Mouse (Mus musculus) activated CD4-positive, CD25-positive, alpha-beta regulatory T cell, adult 9 weeks (primary cell): ENCODE measurements around the gene Msl1. TPM values are rescaled to one million over a fixed set of nuclear protein-coding genes. Genes with fewer than 3 reads are reported as not detected.

Experiments used
- polyA plus RNA-seq: library from polyadenylated mRNA; unstranded; fragments of 100-300 nt; shearing (Covaris generic); gene quantifications from one replicate; pipeline ENCODE4 v1.2.1, GENCODE M21; 2017

The Msl1 gene
- 13.2 TPM for polyA plus RNA-seq

GRCm38 (mm10) chr11:98795015-98795713 is at the start of gene Msl1:
Gene Msl1 (plus strand): TSS chr11:98795516.

GRCm38 (mm10) chr11:98774582-98775347 is 20.6 kb upstream of the Msl1 start, which contains the start of gene Nr1d1:
Gene Nr1d1 (minus strand): TSS chr11:98775333.

GRCm38 (mm10) chr11:98804605-98805004 is 9.3 kb downstream of the Msl1 start, which contains the start of gene Casc3:
Gene Casc3 (plus strand): TSS chr11:98804905.

GRCm38 (mm10) chr11:98836651-98837141 is 41.4 kb downstream of the Msl1 start, which contains the start of gene Rapgefl1:
Gene Rapgefl1 (plus strand): TSS chr11:98836785.

Other genes with a start within 250 kb of the Msl1 start
- gene Ikzf3, start 249.5 kb upstream of the Msl1 start, polyA plus RNA-seq = 91.8 TPM
- gene Zpbp2, start 244.4 kb upstream of the Msl1 start, polyA plus RNA-seq = 5.0 TPM
- 76.1 TPM for gene Ormdl3, start 208.1 kb upstream of the Msl1 start, polyA plus RNA-seq
- gene Lrrc3c, start 197.2 kb upstream of the Msl1 start, polyA plus RNA-seq = not detected
- 4.8 TPM for gene Gm12355, start 169.9 kb upstream of the Msl1 start, polyA plus RNA-seq
- gene Gsdma3, start 169.2 kb upstream of the Msl1 start, polyA plus RNA-seq = not detected
- 0.31 TPM for gene Gsdma2, start 148.8 kb upstream of the Msl1 start, polyA plus RNA-seq
- not detected for gene Gsdma, start 131.2 kb upstream of the Msl1 start, polyA plus RNA-seq
- 96.4 TPM for gene Psmd3, start 113.0 kb upstream of the Msl1 start, polyA plus RNA-seq
- gene Csf3, start 94.3 kb upstream of the Msl1 start, polyA plus RNA-seq = not detected
- 71.9 TPM for gene Med24, start 66.1 kb upstream of the Msl1 start, polyA plus RNA-seq
- 4.4 TPM for gene Thra, start 54.9 kb upstream of the Msl1 start, polyA plus RNA-seq
- gene Nr1d1, start 20.2 kb upstream of the Msl1 start, polyA plus RNA-seq = 6.5 TPM
- gene Casc3, start 9.4 kb downstream of the Msl1 start, polyA plus RNA-seq = 13.3 TPM
- gene Rapgefl1, start 41.3 kb downstream of the Msl1 start, polyA plus RNA-seq = 0.34 TPM
- 4.0 TPM for gene Wipf2, start 68.1 kb downstream of the Msl1 start, polyA plus RNA-seq
- 6.7 TPM for gene Cdc6, start 112.3 kb downstream of the Msl1 start, polyA plus RNA-seq
- 48.0 TPM for gene Rara, start 132.3 kb downstream of the Msl1 start, polyA plus RNA-seq
- not detected for gene Gjd3, start 187.5 kb downstream of the Msl1 start, polyA plus RNA-seq
- 33.4 TPM for gene Top2a, start 228.7 kb downstream of the Msl1 start, polyA plus RNA-seq
- 20.6 TPM for gene Igfbp4, start 245.7 kb downstream of the Msl1 start, polyA plus RNA-seq